Mouse (Mus musculus) adrenal gland, postnatal 10 days (tissue): Measurements from ENCODE around the gene Rad51d. TPM values are rescaled to one million over a fixed set of nuclear protein-coding genes. Genes with fewer than 3 reads are reported as not detected.
"Not testable (repeated sequence)": the region's sequence is repeated elsewhere in the genome, so short reads cannot be mapped to it uniquely, and the experiment has no call there.

ENCODE experiments used
- DNase-seq: peaks from one replicate; pipeline ENCODE4 v3.0.0; 2021; ENCODE audit warnings: mixed read lengths
- long read RNA-seq, 2 experiments: library from polyadenylated mRNA; stranded (forward); transcript quantifications; one replicate each; pipeline ENCODE4 v2.0.0; 2021
- total RNA-seq, 2 experiments: library from RNA; stranded (reverse); gene quantifications; 2 replicates each; pipeline ENCODE4 v1.2.3; 2021

The Rad51d gene
- 10 to 100 TPM; 14.8 to 19.3 TPM for total RNA-seq
- long read RNA-seq, experiment 1, transcript Rad51d-201 (10 exons, 3,426 nt): major isoform, 8 of 13 reads
- long read RNA-seq, experiment 1, partial matches to known transcripts: 5 of 13 reads
- long read RNA-seq, experiment 1, other reads (novel, unspliced or antisense): 0 of 13 reads
- long read RNA-seq, experiment 2, transcript Rad51d-201 (10 exons, 3,426 nt): major isoform, 13 of 17 reads
- long read RNA-seq, experiment 2, partial matches to known transcripts: 1 of 17 reads
- long read RNA-seq, experiment 2, other reads (novel, unspliced or antisense): 3 of 17 reads

GRCm38 (mm10) chr11:82890342-82890762, at the start of gene Rad51d:
TSS of gene Rad51d (minus strand) at chr11:82890614.
- DNase-seq: peak; percentile 97

DNA sequence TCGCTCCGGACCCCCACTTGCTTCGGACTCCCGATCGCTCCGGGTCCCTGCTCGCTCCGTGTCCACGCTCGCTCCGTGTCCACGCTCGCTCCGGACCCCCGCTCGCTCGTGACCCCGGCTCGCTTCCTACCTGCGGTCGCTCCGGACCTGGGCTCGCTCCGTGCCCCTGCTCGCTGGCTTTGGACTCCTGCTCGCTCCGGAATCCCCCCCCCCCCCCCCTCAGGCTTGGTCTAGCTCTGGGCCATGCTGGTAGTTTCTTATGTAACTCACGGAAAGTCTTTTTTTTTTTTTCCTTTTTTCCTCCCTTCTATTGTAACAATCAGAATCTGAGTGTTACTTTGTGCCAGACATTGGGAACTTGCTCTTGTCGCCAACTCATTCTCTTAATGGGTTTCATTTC, 42.8 kb upstream of the Rad51d start:
- no peak for DNase-seq

DNA sequence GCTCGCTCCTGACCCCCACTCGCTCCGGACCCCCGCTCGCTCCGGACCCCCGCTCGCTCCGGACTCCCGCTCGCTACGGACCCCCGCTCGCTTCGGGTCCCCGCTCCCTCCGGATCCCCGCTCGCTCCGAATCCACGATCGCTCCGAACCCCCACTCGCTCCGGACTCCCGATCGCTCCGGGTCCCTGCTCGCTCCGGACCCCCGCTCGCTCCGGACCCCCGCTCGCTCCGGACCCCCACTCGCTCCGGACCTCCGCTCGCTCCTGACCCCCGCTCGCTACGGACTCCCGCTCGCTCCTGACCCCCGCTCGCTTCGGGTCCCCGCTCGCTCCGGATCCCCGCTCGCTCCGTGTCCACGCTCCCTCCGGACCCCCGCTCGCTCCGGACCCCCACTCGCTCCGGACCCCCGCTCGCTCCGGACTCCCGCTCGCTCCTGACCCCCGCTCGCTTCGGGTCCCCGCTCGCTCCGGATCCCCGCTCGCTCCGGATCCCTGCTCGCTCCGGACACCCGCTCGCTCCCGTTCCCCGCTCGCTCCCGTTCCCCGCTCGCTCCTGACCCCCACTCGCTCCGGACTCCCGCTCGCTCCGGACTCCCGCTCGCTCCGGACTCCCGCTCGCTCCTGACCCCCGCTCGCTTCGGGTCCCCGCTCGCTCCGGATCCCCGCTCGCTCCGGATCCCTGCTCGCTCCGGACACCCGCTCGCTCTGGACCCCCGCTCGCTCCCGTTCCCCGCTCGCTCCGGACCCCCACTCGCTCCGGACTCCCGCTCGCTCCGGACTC, 41.4 kb upstream of the Rad51d start:
- peak; percentile 36 for DNase-seq

GRCm38 (mm10) chr11:82931161-82931560, 40.7 kb upstream of the Rad51d start:
- peak; percentile 21 for DNase-seq

- DNase-seq: peak; percentile 40
Observed at GRCm38 (mm10) chr11:82930391-82930955, 40.1 kb upstream of the Rad51d start.

- no peak for DNase-seq
Observed at GRCm38 (mm10) chr11:82929633-82929950, 39.2 kb upstream of the Rad51d start.

DNA sequence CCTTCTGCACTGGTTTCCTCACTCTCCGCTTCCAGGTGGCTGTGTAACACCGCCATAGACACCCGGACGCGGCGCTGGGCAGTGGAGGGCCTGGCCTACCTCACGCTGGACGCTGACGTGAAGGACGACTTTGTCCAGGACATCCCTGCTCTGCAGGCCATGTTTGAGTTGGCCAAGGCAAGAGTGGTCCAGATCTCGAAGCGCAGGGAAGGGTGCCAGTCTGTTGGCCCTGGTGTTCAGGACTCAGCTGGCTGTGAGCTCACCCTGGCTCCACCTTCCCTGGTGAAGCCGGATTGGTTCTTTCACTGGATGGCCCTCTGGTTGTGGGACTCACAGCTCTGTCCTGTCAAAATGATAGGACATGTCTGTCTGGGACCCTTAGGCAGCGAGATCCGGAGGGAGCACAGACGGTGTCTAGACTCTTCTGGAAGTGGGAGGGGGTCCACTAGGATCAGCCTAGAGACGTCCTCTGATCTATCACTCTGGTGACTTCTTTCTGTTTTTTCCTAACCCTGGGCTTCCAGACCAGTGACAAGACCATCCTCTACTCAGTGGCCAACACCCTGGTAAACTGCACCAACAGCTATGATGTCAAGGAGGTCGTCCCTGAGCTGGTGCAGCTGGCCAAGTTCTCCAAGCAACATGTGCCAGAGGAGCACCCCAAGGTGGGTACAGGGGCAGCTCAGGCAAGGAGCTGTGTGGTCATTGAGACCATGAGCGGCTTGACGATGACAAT, 38.7 kb upstream of the Rad51d start:
- peak; percentile 9 for DNase-seq

DNA sequence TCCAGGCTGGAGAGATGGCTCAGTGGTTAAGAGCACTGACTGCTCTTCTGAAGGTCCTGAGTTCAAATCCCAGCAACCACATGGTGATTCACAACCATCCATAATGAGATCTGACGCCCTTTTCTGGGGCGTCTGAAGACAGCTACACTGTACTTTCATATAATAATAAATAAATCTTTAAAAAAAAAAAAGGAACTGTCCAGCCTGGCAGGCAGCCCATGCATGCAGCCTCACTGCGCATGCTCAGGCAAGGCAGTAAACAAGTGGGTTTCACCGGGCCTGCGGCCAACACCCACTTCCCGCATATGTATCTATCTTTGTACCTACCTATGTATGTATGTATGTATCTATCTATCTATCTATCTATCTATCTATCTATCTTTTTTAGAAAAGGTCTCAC, 33.5 kb upstream of the Rad51d start:
- not testable (repeated sequence) for DNase-seq

GRCm38 (mm10) chr11:82921691-82922090, 31.3 kb upstream of the Rad51d start:
- DNase-seq: no peak

- DNase-seq: no peak
Observed at GRCm38 (mm10) chr11:82920768-82921167, 30.4 kb upstream of the Rad51d start.

DNA sequence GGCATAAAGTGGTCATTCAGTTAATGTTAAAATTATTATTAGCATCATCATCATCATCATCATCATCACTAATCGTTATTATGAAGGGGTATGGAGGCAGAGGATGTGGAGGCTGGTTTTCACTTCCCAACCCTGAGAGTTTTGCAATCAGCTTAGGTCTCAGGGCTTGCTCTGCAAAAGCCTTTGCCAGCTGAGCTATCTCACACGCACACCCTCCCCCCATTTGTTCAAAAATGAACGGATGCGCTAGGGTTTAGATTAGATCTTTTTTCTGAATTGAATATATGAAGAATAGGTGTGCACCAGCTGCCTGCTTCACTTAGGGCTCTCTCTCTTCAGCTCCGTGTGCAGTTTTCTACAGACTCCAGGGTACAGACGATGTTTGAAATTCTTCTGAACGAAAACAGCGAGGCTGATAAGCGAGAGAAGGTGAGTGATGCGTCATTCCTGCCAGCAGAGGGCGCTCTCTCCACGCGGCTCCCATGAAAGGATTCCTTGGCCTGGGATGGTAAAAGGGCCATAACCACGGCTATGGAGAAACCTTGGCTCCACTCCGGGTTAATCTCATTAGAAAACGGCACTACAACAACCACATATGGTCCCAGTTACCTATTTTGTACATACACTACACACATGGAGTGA, 24.4 kb upstream of the Rad51d start:
- DNase-seq: peak; percentile 88

- no peak for DNase-seq
Observed at GRCm38 (mm10) chr11:82910679-82911389, 20.4 kb upstream of the Rad51d start.

DNA sequence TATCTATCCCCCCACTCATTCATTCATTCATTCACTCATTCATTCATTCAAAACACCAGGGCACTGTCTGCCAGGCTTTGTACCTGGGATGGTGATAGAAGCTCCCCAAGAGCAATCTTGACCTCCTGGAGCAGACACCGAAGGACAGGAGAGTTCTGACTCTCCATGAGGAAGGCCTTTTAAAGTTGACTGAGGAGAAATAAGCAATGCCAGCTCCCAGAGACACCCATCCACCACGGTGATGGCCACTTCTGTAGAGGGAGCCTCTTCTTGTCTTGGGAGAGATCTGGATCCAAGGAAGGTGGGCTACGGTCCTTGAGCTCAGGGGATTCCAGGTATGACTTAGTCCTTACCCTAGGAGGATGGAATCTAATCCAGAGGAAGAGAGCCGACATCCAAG, 19.8 kb upstream of the Rad51d start, which contains the start of gene Unc45b:
Unc45b (plus strand) TSS at position 301 of the 400 bp plus-strand sequence.
- DNase-seq: no peak

GRCm38 (mm10) chr11:82908608-82908989, 18.2 kb upstream of the Rad51d start:
- DNase-seq: no peak

DNA sequence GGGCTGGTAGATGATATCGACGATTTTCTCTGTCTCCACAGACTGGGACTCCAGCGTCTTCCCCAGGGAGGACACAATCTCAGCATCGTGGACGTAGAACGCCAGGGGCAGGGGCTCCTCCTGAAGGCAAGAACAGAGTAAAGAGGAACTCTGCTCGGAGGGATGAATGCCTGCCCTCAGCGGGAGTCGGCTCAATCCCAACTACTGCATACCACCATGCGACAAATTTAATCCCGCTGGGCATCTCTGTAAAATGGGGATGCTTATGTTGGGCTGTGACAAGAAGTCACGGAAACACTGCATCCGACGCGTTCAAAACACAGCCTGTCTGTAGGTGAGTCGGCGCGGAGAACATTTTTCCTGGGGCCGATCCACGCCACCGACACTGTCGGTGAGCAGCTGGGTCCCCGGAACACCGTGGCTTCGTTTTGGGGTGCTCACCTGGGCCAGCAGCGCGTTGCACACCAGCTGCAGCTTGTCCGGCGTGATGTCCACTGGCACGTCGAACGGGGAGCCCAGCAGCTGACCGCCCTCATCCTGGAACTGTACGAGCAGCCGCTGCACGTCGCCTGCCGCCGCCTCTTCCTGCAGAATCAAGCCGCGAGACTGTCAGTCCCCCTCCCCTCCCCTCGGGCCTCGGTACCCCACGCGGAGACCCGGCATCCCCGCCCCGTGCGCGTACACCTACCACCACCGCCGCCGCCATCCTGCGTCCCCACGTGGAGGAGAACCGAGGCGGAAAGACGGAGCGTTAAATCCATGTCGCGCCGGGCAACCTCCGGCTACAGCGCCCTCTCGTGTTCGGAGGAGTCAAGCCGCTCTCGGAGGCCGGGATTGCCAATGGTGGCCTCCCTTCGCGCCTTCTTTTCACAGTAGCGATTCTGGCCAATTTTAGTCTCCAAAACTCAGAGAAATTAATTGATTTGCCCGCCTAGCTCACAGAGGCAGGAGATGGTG, 17.5 kb upstream of the Rad51d start, which contains the start of gene Nle1:
Nle1 (minus strand) TSS at position 761 of the 957 bp plus-strand sequence.
- peak; percentile 97 for DNase-seq

DNA sequence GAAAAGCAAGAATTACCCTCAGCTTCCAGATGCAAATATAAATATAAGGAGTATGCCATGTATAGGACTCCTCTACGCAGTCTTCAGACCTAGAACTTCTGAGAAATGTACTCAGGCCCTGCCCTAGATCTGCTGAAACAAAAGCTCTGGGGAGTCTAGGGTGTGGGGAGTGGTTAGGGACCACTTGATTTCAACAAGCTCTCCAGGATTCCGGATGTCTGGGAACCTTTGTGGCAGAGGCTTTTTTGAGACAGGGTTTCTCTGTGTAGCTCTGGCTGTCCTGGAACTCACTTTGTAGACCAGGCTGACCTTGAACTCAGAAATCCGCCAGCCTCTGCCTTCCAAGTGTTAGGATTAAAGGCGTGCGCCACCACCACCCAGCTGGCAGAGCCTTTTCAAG, 15.4 kb upstream of the Rad51d start:
- no peak for DNase-seq

- no peak for DNase-seq
Observed at GRCm38 (mm10) chr11:82904952-82905351, 14.5 kb upstream of the Rad51d start.

DNA sequence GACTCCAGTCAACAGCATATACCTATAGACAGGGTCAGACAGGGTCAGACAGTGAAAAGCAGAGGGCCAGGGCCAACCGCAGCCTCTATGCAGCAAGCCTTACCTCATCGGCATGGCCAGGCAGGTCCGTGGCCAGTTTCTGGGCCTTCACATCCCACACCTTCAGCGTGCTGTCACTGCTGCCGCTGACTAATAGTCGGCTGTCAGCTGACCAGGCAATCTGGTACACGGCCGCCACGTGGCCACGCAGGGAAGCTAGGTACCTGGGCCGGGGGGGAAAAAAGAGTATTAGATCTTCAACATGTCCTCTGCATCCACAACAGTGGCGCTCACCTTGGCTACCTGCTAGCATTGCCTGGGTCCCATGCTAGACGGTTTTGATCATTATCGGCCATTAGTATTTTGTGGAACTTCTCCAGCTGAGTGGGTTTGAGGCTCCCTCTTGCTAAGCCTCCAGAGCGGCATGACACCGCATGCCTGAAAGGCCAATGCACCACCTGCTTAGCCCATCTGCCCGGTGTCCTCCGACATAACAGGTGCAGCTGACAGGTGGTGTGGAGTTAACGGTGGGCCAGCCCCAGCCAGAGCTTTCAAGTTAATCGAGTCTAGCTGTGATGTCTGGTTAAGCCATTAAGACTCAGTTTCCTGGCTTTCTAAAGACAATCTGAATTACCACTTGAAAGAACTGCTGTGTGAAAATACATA, 11.3 kb upstream of the Rad51d start:
- DNase-seq: no peak

GRCm38 (mm10) chr11:82899720-82900119, 9.3 kb upstream of the Rad51d start:
- DNase-seq: no peak

DNA sequence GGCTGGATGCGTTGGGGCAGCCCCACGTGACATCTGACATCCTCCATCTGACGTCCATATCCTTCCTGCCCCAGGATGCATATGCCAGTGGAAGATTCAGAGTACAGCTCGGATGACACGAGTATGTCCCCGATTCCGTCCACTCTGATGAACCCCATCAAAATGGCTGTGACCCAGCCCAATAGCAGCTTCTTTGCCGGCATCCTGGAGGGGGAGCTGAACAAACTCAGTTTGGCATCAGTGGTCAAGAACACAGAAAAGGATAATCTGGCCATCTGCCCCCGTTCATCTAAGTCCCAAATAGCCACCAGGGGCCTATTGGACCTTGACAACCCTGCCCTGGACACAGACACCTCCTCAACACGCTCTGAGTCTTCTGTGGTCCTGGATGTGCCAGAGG, 7.1 kb upstream of the Rad51d start:
- no peak for DNase-seq
